Mouse (Mus musculus) layer of hippocampus, postnatal 14 days (tissue): ENCODE data around the gene Smap1. TPM values are rescaled to one million over a fixed set of nuclear protein-coding genes. Genes with fewer than 3 reads are reported as not detected.

ENCODE experiments used
- DNase-seq, 2 experiments: peaks; one replicate each; pipeline ENCODE4 v3.0.0; 2021 to 2022; ENCODE audit warnings: low spot score in 2 of 2, mixed read lengths in 1 of 2
- total RNA-seq, 2 experiments: library from RNA; stranded (reverse); gene quantifications; 2 replicates each; pipeline ENCODE4 v1.2.3; 2021

Gene Smap1
- total RNA-seq, 2 experiments from 2014 or later = 171 to 174 TPM

DNA sequence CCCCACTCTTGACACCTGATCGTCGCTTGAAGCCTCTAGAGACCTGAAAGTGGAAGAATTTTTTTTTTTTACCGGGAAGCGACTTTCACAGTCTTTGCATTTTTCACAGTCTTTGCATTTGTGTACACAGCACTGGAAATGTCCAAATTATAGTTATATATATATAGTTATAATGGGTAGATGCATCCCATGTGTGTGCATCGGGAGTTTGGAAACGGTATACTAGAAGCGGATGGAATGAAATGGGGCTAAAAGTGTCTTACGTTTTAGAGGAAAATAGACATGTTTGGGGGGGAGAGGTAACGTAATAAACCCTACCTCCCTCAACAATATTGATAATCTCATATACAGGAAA is 390 bp upstream of the Smap1 start:
- no peak for DNase-seq

DNA sequence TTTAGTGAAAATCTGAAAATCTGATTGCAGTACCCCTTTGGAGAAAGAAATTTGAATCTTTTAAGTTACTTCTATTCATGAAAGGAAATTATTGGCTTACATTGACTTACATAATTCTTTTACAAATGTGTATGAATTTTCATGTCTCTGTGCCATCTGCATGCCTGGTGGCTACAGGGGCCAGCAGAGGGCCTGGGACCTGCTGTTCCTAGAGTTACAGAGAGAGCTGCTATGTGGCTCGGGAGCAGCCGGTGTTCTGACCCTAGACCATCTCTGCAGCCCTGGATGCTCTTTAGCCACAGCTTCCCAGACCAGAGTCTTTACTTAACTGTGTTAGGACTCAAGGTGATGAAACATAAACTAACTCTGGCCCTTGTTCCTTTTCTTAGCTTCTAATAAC is 1.8 kb downstream of the Smap1 start:
- DNase-seq = no peak

DNA sequence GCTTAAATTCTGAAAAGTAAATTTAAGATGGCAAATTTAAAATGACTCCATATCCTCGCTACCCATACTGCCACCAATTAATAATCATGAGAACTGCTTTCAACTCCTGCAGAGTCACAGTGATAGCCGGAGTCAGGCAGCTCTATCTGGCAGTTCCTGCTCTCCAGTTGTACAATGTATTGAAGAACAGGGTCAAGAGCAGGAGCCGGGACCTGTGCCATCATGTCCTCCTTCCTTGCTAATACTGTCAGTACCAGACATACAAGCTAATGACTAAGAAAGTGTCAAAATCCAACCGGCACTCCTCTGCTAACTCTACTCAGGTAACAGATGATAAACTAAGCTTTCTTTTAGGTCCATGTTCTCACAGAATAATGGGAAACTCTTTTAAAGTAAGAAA is 3.0 kb downstream of the Smap1 start:
- DNase-seq = no peak

DNA sequence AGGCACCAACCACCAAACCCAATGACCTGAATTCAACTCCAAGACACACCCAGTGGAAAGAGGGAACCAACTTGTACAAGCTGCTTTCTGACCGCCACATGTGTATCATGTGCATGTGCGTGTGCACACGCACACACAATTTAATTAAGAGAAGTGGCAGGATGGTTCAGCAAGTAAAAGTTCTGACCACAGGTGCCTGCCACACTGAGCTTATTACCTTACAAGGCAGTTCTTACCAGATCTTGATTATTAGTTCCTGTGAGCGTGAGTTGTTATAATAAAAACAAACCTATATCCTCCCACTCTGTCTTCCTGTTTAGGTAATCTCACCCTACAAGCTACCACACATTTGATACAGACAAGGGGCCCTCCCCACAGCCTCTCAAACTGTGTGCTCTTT is 6.6 kb downstream of the Smap1 start:
- DNase-seq = no peak

DNA sequence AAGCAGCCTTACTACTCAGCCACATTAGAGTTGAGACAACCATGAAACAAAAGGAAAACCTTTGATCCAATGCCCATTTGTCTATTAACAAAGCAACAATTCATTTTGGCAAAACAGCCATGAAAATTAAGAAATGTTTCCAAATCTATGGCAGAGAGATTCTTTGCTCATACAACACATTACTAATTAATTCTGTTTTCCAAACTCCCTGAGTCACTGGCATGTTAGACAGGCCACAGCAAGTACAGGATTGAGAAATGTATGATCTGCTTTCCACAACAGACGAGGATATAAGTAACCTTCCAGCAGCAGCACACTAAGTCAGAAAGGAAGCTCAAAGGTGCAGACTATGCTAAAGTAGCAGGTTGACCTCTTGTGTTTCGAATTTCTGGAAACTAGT is 9.1 kb downstream of the Smap1 start:
- no peak for DNase-seq

DNA sequence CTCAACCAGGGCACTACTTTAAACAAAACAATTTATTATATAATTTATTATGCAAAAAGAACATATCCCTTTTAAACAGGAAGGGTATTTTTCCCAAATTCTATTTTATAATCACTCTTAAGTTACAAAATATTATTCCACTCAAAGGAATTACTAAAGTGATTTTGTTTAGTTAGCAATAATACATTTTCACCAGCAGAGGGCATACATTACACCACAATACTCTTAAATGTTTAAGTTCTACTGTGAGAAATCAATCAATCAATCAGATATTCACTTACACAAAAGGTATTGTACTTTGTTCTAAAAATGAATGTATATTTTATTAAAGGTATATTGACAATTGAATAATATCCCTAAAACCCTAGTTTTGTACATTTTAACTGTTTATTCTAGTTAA is 16.0 kb downstream of the Smap1 start:
- no peak for DNase-seq

DNA sequence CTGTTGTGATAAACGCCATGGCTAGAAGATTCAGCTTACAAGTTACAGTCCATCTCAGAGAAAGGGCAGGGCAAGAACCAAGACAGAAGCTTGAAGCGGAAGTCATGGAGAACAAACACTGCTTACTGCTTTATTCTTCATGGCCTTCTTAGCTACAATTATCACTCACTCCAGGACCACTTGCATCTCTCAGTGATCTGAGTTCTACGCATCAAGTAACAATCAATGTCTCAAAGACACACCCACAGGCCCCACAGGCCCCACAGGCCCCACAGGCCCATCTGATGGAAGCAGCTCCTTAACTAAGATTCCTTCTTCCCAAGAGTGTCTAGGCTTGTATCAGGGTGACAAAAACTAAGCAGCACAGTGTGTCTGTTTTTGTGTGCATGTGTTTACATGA is 18.8 kb downstream of the Smap1 start:
- no peak for DNase-seq

DNA sequence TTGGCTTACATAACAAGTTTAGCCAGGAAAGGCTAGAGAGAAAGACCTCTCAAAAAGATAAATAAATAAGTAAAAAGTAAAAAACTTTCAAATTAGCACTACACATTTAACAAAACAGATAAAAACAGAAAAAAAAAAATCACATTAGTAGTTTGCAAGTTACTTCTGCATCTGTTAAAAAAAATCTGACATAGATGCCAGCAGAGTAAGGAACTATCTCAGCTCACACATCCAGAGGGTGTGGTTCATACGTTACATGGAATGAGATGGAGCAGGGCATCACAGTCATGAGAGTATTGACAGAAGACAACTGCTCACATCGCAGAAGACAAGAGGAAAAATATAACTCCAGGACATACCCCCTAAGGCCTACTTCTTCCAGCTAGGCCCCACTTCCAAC is 19.4 kb downstream of the Smap1 start:
- no peak for DNase-seq

DNA sequence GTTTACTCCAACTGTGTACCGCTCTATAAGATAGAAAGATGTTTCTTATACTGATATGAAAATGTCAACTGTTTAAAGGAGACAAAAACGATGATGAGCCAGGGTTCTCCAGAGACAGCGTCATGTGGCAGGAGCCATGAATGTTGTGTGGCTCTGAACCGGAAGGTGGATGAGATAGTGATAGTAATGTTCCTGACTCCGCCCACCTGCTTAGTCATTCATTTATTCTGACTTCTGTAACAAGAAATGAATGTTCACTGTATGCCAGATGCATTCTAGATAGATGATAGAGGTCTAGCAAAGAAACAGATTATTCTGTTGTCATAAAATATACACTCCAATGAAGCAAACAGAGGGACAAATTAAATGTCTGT is 22.5 kb downstream of the Smap1 start:
- no peak for DNase-seq

DNA sequence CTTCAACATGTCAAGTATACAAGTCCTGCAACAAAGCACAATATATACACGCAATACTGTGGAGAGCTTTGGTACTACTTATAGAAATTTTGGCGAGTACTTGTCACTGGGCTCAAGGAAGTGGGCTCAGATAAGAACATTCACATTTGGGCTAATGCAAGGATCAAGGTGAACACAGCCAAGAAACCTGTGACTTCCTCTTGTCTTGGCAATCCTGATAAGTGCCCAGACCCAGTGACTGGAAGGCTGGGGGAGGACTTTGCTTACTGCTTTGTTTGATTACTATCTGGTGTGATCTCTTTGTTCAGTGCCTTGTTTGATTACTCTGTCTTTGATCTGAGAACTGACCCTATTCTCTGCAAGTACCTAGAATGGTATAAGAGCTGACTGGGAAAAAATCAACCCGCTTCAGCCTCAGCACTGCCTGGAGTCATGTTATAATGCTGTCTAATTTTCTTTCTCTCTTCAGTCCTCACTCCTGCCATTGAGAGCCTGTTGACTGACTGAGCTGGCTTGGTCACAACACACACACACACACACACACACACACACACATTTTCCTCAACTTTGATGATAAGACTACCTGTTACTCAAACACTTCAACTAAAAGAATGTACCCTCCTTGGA is 23.0 kb downstream of the Smap1 start:
- no peak for DNase-seq

DNA sequence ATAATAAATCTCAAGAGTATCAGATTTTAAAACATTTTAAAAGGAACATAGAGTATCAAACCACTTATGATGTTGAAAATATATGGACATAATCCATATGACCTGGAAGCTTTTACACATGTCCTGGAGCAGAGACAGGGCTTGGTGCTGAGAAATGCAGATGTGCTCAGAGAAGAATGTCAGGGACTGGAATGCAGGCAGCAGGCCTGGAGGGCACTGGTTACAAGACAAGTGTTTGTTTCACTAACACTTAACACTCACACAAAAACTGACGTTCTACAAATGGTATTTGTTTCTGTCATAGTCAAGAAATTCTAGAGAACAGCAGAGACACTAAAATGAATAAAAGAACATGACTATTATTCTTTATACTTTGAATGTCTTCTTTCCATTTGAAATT is 30.0 kb downstream of the Smap1 start:
- no peak for DNase-seq

DNA sequence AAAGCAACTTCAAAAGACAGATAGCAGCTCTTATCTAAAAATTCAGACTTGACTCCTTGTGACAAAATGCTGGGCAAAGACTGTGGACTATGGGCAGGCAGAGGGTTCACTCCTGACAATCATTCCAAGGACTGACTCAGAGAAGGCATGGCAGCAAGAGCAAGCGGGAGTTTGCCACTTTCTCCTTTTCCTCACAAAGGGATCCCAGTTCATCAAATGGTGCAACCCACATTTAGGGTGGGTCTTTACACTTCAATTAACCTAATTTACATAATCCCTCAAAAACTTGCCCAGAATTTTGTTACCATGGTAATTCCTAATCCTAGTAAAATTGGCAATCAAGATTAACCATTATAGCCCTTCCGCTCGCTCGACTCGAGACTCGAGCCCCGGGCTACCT is 37.2 kb downstream of the Smap1 start:
- DNase-seq = no peak

DNA sequence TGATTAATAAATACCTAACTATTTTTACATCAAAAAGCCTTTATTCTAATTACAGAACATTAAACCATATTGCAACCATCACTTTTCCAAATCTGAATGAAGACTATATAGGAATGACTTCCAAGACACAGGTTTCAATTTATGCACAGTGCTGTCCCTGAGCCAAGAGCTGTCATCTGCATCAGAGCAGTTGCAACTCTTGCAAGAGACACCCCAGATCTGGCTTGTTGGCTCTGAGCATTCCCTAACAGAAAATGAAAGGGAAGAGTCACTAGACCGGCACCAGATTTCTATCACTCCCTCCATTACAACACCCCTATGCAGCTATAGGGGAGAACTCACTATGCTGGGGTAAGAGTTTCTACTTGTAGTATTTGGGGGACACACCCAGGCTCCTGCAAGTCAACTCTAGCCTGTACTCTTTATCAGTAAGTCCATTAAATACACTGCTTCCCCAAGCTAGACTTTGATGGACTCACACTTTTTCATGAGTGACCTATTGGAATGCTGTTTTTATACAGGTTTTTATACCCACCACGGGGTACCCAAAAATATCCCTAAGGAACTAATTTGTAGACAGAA is 37.9 kb downstream of the Smap1 start:
- DNase-seq = no peak

DNA sequence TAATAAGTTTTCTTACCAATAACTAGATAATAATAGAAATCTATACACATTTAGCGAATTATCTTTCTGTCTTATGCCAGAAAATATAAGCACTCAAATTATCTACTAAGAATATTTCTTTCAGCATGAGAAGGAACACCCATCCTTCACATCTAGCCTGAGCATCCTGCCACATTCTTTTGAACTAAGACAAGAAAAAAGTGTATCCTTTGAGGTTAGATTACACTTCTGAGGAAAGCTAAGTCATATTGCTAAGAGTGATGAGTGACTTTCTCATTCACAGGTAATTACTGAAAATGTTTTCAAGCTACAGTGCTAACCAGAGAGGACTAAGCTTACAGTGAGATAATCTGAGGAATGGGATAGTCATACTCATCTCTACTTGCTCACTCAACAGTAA is 39.4 kb downstream of the Smap1 start:
- no peak for DNase-seq

DNA sequence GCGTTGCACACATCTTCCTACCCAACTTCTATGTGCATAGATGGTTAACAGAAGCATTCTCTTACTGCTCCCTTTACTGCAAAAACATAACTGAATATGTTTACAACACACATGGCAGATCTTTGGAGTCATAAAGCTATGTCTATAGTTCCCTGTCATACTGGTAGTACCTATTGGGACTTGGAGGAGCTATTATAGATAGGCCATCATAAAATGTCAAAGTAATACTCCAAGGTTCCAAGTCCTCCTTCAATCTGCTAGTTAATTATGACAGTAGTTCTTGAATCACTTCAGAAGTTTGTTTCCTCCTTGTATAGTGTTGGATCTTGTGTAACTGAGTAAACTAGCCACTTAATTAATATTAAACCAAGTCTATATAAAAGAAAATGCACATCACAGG is 49.9 kb downstream of the Smap1 start:
- DNase-seq = no peak

DNA sequence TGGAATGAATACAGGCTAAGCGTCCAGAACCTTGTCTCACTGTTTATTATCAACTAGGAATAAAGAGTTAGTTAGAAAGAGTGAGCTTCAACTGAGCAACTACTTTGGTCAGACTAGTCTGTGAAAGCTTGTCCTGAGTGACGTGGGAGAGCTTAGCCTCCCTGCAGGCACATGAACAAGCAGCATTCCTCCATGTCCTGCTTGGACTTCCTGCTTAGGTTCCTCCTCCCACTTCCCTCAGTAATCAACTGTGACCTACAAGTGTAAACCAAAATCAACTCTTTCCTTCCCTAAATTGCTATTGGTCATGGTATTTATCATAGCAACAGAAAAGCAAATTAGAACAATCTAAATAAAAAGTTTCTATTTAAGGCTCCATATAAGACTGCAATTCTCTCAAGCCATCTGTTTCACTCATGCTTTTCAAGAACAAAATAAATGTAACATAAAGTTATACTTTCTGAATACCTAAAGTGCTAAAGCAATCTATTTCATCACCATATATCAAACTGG is 54.7 kb downstream of the Smap1 start:
- no peak for DNase-seq

DNA sequence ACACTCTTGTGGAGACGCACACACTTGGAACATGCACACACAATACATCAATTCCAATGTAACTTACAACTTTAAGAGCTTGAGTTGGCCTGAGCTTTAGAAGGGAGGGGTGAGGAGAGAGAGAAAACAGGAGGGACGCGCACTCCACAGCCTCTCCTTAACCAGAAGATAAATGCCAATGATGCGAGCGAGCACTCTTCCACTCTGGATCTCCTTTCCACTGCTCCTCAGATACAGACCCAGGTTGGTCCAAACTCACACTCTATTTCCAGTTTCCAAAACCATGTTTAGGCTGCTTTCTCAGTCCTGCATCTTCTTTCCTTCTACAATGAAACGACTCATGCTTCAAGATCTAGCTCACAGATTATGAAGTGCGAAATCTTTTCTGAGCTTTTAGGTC is 56.6 kb downstream of the Smap1 start:
- no peak for DNase-seq

DNA sequence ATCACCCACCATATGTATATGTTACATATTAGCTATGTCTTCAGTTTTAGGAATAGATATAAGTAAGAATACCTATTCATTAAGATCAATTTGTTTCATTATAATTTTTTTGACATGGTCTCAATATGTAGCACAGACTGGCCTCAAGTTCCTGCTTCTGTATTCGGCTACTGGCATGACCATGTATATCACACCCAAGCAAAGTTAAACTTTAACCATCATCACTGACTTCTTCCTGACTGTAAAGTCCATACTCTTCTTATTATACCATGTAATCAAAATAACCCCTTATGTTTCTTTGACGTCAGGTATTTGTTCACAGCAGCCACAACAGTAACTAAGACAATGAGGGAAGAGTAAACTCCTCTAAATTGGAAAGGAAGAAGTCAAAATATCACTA is 61.2 kb downstream of the Smap1 start:
- DNase-seq = no peak

DNA sequence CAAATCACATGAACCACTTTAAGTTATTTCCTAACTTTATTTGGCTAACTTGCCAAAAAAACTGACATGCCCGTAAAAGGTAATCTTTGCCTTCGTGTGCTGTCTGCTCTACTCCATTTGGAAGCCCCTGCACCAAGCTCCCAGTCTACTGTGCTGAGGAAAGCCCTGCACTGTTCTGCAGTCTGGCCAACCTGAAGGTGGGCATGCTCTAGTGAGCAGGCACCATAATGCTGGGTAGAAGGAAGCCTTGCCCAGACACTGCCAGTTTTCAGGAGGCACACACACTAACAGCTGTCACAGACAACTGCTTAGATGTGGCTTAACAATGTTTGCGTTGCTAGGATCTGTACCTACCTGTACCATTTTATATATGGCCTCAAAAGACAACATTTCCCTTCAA is 66.5 kb downstream of the Smap1 start:
- DNase-seq = no peak

DNA sequence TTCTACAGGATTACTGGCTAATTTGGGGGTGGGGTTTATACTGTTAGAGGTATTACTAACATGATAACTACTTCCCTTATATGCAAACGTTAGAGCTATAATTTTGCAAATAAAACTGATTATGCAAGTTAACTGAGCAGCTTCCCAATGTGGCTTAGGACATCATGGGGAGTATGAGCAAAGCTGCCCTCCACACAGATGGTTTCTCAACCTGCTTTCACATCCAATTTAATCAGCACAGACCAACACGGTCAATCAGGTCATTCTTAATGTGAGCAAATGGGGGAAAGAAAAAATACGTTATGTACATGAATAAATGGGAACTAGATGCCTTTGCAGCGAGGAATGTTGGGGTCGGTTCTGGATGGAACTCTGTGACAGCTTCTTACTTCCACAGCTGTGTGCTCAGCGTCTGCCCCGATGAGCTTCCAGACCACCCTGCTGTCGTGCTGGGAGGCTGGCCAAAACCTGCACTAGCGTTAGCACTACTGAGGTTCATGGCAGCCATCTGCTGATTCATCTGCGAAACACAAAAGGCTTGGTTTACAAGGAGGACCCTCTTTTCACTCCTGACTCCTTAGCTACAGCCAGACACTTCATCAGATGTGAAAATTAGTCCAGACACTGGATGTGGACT is 76.0 kb downstream of the Smap1 start:
- DNase-seq = peak; percentile 69 to 74

DNA sequence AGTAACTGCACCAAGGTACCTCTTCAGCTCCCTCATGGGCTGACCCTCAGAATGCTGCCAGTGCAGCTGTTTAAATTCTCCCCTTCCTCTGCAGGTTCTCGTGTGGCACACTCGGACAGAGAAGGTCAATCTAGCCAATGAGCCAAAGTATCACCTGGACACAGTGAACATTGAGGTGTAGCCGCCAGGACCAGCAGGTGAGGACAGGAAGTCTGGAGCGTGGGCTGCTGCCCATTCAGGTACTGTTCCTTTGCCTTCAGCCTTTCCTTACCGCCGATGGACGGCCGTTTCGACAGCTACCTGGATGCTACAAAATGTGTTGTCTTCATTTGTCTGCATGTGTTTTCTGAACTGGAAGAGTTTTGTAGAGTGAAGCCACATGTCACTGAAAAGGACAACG is 77.1 kb downstream of the Smap1 start:
- no peak for DNase-seq

DNA sequence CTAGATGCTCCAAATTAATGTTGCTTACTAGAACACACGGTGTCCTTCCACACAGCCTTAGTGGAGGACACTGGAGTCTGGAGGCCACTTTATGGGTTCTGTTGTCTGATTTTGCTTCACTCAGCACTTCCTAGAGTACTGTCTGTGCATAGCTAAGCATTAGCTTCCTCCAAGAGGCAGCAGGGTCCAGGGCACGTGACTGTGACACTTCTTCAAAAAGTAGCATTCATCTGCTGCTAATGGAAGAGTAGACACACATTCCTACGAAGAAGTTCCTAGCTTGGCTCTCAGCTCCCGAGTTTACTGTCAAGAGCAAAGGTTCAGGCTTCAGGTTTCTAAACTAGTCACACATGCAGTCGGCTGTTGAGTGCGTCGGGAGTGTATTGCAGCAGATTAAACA is 78.3 kb downstream of the Smap1 start:
- DNase-seq = no peak

DNA sequence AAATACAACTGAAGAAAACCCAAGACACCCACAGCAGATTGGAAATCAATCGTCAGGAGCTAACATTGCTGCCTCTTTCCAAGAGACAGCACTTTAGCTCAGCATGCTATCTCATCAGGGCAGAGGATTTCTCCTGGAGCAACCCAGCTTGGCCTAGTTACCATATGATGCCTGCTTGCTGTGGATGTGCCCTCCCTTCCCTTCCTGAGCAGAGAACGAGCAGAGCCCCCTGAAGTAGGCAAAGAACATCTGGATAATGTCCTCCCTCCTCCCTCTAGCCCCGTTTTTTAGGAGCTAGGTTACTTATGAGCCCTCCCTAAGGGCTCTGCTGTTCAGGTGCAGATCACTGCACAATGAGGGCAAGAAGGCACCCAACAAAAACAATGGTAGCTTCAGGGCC is 79.5 kb downstream of the Smap1 start:
- no peak for DNase-seq
